Mouse (Mus musculus) intestine, embryonic 15.5 days (tissue): ENCODE measurements around the gene Gm20388. TPM values are rescaled to one million over a fixed set of nuclear protein-coding genes. Genes with fewer than 3 reads are reported as not detected.

ENCODE experiments used
- ATAC-seq: fragments of 200-750 bp; cut with Nextera tagmentation; 2 replicates; pipeline ENCODE4 v1.8.0; 2017; ENCODE audit warnings: moderate TSS enrichment, moderate library complexity
- H3K27ac ChIP-seq: fragments of 300-500 bp; sonication (generic); 2 replicates; pipeline ENCODE4 v1.5.1; 2015; ENCODE audit warnings: mild to moderate bottlenecking, inconsistent platforms
- H3K27me3 ChIP-seq: fragments of 300-500 bp; sonication (generic); replicated peaks from 2 replicates; pipeline ENCODE4 v1.6.1; 2015; ENCODE audit warnings: inconsistent platforms
- H3K36me3 ChIP-seq: fragments of 300-500 bp; sonication (generic); 2 replicates; pipeline ENCODE4 v1.6.1; 2015; ENCODE audit warnings: inconsistent platforms
- H3K4me1 ChIP-seq: fragments of 300-500 bp; sonication (generic); replicated peaks from 2 replicates; pipeline ENCODE4 v1.6.1; 2015; ENCODE audit warnings: inconsistent platforms
- H3K4me2 ChIP-seq: fragments of 300-500 bp; sonication (generic); replicated peaks from 2 replicates; pipeline ENCODE4 v1.6.1; 2015; ENCODE audit warnings: mild to moderate bottlenecking, inconsistent platforms
- H3K4me3 ChIP-seq: fragments of 300-500 bp; sonication (generic); replicated peaks from 2 replicates; pipeline ENCODE4 v1.5.1; 2015; ENCODE audit warnings: inconsistent platforms
- H3K9ac ChIP-seq: fragments of 300-500 bp; sonication (generic); 2 replicates; pipeline ENCODE4 v1.6.1; 2015; ENCODE audit warnings: inconsistent platforms
- H3K9me3 ChIP-seq: fragments of 300-500 bp; sonication (generic); 2 replicates; pipeline ENCODE4 v1.6.1; 2016; ENCODE audit warnings: inconsistent platforms
- WGBS: fragments of 180-500 bp; shearing (Covaris S2); methylation state at CpG from one replicate; pipeline ENCODE4 v1.1.7; 2015; 5-methylcytosine and 5-hydroxymethylcytosine counted together
- polyA plus RNA-seq: library from polyadenylated mRNA; unstranded; fragments of >200 nt; fragmentation: Nextera tagmentation; extraction: Ambion mirVana; gene quantifications from 2 replicates; pipeline ENCODE4 v1.2.1, GENCODE M21; 2015

Gene Gm20388
- polyA plus RNA-seq, 1 experiment from 2014 or later, result not detected

DNA sequence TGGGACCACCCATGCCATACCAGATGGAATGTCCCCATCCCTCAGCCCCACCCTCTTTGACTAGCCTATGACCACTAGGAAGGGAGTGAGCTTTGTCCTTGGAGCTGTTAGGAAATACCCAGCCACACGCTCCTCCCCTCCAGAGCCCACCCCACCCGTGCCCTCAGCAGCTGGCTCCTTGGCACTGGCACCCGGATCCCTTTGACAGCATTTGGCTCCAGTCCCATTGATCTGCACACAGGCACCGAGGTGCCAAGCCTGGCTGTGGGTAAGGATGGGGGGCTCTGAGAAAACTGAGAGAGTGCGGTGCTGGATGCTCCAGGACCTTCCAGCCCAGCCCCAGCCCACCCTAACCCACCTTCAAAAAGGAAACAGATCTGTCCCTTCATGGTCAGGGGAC, 2840.7 kb downstream of the Gm20388 start:
- ATAC-seq, result no peak
- Histone ChIP-seq H3K36me3 (no peaks in the 10 kb centered on the region), H3K4me3 (no peak overlapping the region), H3K27me3 (peaks cover 19% of the 10 kb centered on the region), H3K27ac (no peak overlapping the region), H3K9me3 (no peaks in the 10 kb centered on the region), H3K9ac (no peak overlapping the region), H3K4me1 (no peaks in the 10 kb centered on the region; the same call in 1 of the 2 replicates), H3K4me2 (no peak overlapping the region)
- 71% methylated on average over 5 of the region's 5 CpGs for WGBS

DNA sequence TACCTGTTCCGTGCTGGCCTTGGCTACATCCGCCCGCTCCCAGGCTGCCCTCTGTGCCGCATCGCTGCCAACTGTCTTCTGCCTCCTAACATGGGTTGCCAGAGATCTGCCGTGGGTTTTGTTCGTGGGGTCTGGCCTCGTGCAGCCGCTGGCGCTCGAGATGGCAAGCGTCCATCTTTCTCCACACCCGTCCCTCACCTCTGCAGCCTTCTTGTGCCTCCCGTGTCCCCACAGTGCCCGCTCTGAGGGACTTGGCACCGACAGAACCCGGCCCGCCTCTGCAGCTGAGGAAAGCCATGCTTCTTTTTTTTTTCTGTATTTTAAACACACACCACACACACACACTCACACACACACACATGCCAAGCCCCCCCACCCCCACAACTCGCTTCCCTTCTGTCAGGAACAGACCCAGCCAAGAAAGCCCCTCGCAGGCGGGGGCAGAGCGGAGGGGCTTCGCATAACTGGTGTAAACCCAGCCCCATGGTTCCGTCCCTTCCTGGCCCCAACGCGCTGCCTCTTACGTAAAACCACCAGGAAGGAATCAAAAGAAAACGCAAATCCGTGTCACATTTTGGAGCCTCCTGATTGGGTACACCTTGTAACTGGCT, 2841.6 kb downstream of the Gm20388 start:
- no peaks in the 10 kb centered on the region for H3K9me3 ChIP-seq
- H3K27ac ChIP-seq, result no peak overlapping the region
- 82% methylated on average over 29 of the region's 29 CpGs for WGBS
- no peak overlapping the region for H3K9ac ChIP-seq
- H3K4me3 ChIP-seq, result no peak overlapping the region
- no peaks in the 10 kb centered on the region for H3K36me3 ChIP-seq
- H3K4me1 ChIP-seq, result no peaks in the 10 kb centered on the region; the same call in 1 of the 2 replicates
- no peak for ATAC-seq
- H3K4me2 ChIP-seq, result no peak overlapping the region
- peaks cover 11% of the 10 kb centered on the region; the same call in 1 of the 2 replicates for H3K27me3 ChIP-seq

DNA sequence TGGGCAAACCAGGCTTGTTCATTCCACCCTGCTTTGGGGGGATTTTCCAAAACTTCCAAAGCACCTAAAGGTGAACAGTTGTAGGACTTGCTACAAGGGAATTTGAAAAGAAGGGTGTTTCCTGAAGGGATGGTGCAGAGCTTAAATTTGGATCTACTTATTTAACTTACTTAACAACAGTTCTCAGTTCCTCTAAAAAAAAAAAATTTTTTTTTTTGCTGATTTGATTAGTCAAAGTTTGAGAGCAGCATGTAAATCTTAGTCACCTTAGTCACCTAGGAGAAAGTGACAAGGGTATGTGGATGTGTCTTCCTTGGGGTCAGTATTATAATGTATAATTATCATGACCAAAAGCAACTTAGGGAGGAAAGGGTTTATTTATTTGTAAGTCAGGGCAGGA, 2848.0 kb downstream of the Gm20388 start:
- Histone ChIP-seq H3K27me3 (no peaks in the 10 kb centered on the region), H3K4me3 (no peak overlapping the region), H3K27ac (no peak overlapping the region), H3K4me1 (no peaks in the 10 kb centered on the region), H3K9ac (no peak overlapping the region), H3K36me3 (no peaks in the 10 kb centered on the region), H3K4me2 (no peak overlapping the region), H3K9me3 (no peaks in the 10 kb centered on the region)
- no peak for ATAC-seq

DNA sequence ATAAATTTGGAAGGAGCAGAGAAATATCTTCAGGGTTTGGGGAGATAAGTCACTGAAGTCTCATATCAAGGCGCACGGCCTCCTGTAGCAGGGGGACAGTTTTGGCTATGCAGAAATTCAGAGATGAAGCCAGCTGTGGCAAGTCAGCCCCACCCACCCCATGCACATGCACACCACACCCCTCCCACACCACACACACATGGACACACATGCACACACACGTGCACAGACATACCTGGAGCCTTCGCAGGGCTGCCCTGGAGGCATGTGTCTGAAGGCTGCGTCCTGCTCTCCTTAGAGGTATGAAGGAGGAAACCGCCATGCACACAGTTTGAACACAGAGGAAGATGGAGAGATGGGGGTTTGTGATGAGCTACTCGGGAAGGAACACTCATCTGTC, 2849.5 kb downstream of the Gm20388 start:
- 74% methylated on average over 7 of the region's 7 CpGs for WGBS
- Histone ChIP-seq H3K9ac (no peak overlapping the region), H3K9me3 (no peaks in the 10 kb centered on the region), H3K4me2 (no peak overlapping the region), H3K4me3 (no peak overlapping the region), H3K27ac (no peak overlapping the region), H3K4me1 (no peaks in the 10 kb centered on the region), H3K27me3 (no peaks in the 10 kb centered on the region), H3K36me3 (no peaks in the 10 kb centered on the region)
- no peak for ATAC-seq

DNA sequence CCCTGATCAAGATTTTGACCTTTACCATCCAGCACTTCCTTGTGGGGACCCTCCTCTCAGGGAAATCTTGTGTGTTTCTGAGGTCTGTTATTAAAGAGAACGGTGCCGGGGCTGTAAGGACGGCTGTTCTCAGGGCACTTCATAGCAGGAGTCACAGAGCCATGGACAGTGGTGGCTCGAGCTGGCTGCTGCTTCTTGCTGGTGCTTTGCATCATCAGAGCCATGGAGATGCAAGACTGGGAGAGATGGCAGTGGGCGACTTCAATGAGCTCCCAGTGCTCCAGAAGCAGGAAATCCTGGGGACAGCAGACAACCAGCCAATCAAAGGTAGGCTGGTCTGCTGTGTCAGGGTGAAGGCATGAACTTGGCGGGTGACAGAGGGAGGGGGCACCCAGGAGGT, 2850.5 kb downstream of the Gm20388 start:
- Histone ChIP-seq H3K4me2 (no peak overlapping the region), H3K27me3 (no peaks in the 10 kb centered on the region), H3K4me3 (no peak overlapping the region), H3K9ac (no peak overlapping the region), H3K4me1 (no peaks in the 10 kb centered on the region), H3K27ac (no peak overlapping the region), H3K9me3 (no peaks in the 10 kb centered on the region), H3K36me3 (no peaks in the 10 kb centered on the region)
- 68% methylated on average over 6 of the region's 6 CpGs for WGBS
- no peak for ATAC-seq

DNA sequence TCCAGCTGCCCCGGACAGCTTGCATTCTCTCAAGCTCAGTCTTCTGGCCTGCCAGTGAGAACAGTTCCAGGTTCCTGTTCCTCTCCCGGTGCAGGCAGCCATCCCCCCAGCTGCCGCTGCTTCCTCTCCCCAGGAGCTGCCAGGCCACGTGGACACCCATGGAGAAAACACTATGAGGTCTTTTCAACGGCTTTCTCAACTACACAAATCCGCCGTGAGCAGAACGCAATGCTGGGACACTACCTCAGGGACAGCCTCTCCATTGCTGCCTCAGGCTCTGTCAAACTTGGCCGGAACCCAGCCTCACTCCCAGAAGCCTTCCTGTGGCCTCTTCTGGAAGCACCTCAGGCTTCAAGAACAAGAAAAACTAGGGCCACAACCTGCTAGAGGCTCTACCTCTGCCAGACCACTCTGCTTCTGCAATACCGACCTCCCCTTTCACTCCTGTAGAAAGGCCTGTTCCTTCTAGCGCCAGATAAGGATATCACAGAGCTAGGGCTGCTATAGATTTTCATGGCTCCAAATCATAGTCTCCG, 2852.2 kb downstream of the Gm20388 start:
- no peak overlapping the region for H3K27ac ChIP-seq
- H3K4me1 ChIP-seq, result no peaks in the 10 kb centered on the region
- H3K9ac ChIP-seq, result no peak overlapping the region
- no peak overlapping the region for H3K4me3 ChIP-seq
- no peaks in the 10 kb centered on the region for H3K36me3 ChIP-seq
- H3K27me3 ChIP-seq, result peaks cover 1% of the 10 kb centered on the region; the same call in 1 of the 2 replicates
- no peak overlapping the region for H3K4me2 ChIP-seq
- no peaks in the 10 kb centered on the region for H3K9me3 ChIP-seq
- no peak for ATAC-seq
- WGBS, result 62% methylated on average over 12 of the region's 12 CpGs

DNA sequence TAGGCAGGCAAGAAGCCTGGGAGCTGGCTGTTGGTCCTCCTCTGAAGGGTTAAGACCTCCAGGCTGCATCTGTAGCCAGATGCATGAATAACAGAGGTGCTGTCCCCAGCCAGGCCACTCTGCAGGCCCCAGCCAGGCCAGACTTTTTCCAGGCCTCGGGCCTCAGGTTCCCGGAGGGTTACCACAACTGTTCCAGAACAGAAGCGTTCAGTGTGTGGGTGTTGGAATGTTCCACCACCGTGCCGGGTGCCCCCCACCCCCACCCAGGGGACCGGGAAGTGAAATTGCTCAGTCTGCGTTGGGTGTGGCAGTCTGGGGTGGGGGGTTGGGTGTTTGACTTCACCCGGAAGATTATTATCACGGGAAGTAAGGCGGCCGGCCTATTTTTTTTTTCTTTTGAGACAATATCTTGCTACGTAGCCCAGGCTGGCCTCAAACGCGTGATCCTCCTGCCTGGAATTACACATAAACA, 2852.7 kb downstream of the Gm20388 start:
- Histone ChIP-seq H3K4me2 (no peak overlapping the region), H3K4me3 (no peak overlapping the region), H3K27ac (no peak overlapping the region), H3K27me3 (peaks cover 4% of the 10 kb centered on the region; the same call in 1 of the 2 replicates), H3K36me3 (no peaks in the 10 kb centered on the region), H3K9me3 (no peaks in the 10 kb centered on the region), H3K9ac (no peak overlapping the region), H3K4me1 (no peaks in the 10 kb centered on the region)
- 74% methylated on average over 14 of the region's 14 CpGs for WGBS
- no peak for ATAC-seq

DNA sequence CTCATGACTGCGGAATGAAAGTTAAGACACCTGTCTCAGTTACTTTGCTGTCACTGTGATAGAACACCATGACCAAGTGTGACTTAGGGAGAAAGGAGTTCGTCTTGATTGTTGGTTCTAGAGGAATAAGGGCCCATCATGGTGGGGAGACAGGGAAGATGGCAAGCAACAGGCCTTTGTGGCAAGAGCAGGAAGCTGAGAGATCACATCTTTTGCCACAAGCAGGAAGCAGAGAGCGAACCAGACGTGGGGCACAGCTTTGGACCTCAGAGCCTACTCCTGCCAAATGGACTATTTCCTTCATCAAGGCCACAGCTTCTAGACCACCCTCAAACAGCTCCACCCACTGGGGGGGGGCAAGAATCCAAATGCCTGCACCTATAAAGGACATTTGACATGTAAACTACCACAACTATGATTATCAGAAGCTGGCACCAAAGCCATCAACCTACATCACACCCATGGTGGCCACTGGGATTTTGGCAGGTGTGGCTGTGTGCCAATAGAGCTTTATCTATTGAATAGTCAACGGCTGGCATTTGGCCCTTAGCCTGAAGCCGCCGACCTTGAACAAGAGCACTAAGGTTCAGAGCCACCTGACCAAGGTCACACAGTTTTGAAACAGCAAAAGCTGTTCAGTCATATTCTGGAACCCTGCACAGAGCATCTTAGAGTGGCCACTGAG, 2854.3 kb downstream of the Gm20388 start:
- Histone ChIP-seq H3K4me2 (no peak overlapping the region), H3K27me3 (peaks cover 13% of the 10 kb centered on the region; the same call in 1 of the 2 replicates), H3K27ac (no peak overlapping the region), H3K9ac (no peak overlapping the region), H3K4me3 (no peak overlapping the region), H3K9me3 (no peaks in the 10 kb centered on the region), H3K36me3 (no peaks in the 10 kb centered on the region), H3K4me1 (no peaks in the 10 kb centered on the region)
- 82% methylated on average over 7 of the region's 7 CpGs for WGBS
- ATAC-seq, result no peak

DNA sequence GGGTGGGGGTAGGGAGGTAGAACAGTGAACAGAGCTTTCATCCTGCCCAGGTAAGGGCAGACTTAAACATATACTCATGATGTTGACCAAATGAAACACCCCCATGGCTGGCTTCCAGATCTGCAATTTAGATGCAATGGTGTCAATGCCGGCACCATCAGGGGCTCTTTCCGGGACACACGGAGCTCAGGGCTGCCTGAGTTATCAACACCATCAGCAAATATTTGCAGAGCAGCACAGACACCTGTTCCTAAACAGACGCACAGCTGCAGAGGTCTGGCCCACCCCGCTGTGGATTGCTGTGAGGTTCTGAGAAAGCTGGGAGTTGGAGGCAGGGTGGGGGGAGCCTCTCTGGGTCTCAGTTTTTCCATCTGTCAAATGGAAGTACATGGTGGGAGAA, 2855.5 kb downstream of the Gm20388 start:
- H3K4me3 ChIP-seq, result no peak overlapping the region
- ATAC-seq, result peak; percentile 49; the same call in 1 of the 2 replicates
- no peaks in the 10 kb centered on the region for H3K36me3 ChIP-seq
- WGBS, result 32% methylated on average over 5 of the region's 5 CpGs
- no peak overlapping the region for H3K27ac ChIP-seq
- H3K27me3 ChIP-seq, result peaks cover 19% of the 10 kb centered on the region; the same call in 1 of the 2 replicates
- H3K9me3 ChIP-seq, result no peaks in the 10 kb centered on the region
- no peak overlapping the region for H3K4me2 ChIP-seq
- no peaks in the 10 kb centered on the region for H3K4me1 ChIP-seq
- no peak overlapping the region for H3K9ac ChIP-seq

DNA sequence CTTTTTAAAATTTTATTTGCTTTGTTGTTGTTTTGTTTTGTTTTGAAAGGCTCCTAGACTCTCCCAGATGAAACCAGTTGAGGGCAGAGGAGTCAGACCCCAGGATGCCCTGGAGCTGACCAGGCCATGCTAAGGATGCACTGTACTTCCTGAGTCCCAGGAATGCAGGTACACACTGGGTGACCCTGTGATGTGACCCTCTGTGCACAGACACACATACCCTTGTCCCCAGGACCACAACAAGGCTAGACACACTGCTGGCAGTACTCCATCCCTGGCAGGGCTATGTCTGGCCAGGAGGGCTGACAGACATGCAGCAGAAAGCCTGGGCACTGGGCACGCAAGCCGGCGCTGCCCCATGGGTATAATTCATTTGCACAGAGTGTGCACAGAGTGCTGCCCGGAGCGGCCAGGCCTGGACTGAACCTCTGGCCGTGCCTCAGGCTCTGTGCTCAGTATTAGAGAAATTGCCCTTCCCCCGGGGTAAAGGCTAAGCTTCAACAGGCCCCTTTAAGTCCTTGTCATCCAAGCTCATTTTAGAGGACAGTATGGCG, 2856.1 kb downstream of the Gm20388 start:
- Histone ChIP-seq H3K9ac (no peak overlapping the region), H3K27me3 (peaks cover 19% of the 10 kb centered on the region; the same call in 1 of the 2 replicates), H3K27ac (no peak overlapping the region), H3K9me3 (no peaks in the 10 kb centered on the region), H3K4me2 (no peak overlapping the region), H3K4me3 (no peak overlapping the region), H3K36me3 (no peaks in the 10 kb centered on the region), H3K4me1 (no peaks in the 10 kb centered on the region)
- ATAC-seq, result no peak
- 72% methylated on average over 8 of the region's 8 CpGs for WGBS

DNA sequence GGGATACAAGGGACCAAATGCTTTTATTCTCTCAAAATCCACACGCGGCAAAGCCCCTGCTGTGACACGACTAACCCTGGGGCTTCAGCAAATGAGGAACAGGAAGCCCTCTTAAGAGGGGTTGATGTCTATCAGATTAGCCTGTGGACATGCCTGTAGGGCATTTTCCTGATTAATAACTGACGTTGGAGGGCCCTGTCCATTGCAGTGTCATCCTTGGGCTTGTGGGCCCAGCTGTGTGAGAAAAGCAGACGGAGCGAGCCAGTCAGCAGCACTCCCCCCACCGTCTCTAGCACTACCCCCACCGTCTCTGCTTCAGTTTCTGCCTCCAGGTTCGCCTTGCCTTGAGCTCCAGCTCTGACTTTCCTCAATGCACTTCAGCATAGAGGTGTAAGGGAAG, 2856.6 kb downstream of the Gm20388 start:
- no peak overlapping the region for H3K4me3 ChIP-seq
- peaks cover 19% of the 10 kb centered on the region; the same call in 1 of the 2 replicates for H3K27me3 ChIP-seq
- H3K9ac ChIP-seq, result no peak overlapping the region
- no peak overlapping the region for H3K4me2 ChIP-seq
- WGBS, result 65% methylated on average over 9 of the region's 9 CpGs
- H3K4me1 ChIP-seq, result no peaks in the 10 kb centered on the region
- ATAC-seq, result no peak
- H3K9me3 ChIP-seq, result no peaks in the 10 kb centered on the region
- H3K27ac ChIP-seq, result no peak overlapping the region
- H3K36me3 ChIP-seq, result no peaks in the 10 kb centered on the region

DNA sequence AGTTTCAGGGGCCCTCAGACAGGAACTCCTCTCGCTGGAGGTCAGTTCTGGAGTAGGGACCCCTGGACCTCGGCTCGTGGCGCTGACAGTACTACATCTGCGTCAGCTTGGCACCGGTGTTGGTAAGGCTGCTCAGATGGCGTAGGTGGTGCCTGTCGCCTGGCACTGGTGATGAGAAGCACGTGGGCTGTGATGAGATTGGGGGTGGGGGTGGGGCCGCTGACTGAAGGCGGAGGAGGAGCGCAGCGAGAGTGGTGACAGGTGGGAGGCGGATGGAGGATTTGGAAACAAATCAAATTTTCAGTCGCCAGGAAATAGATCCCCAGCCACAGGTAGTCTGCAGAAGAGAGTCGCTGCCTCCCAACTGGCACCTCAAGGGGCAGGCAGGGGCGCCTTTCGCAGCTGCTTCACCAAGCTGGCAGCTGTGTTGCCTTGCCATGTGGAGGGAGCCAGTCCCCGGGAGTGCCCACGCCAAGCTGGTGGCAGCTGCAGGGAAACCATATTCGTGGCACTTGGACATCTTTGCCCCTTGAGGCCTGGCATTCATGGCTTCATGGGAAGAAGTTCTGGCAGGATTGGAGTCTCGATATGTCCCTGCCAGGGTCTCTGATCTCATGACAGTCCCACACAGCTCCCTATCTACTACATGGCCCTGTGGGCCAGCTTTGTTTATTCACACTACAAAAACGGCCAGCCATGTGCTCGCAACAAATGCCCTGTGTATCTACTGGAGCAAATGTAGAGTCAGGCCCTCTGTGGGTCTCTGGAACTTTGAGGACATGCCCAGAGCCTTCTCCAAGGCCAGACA, 2858.8 kb downstream of the Gm20388 start:
- no peak overlapping the region for H3K27ac ChIP-seq

More for the DNA sequence above, 2858.8 kb downstream of the Gm20388 start:
- no peak for ATAC-seq
- no peaks in the 10 kb centered on the region for H3K36me3 ChIP-seq
- no peaks in the 10 kb centered on the region for H3K9me3 ChIP-seq
- no peak overlapping the region for H3K9ac ChIP-seq
- H3K4me1 ChIP-seq, result no peaks in the 10 kb centered on the region
- no peak overlapping the region for H3K4me2 ChIP-seq
- no peak overlapping the region for H3K4me3 ChIP-seq
- 59% methylated on average over 24 of the region's 24 CpGs for WGBS
- peaks cover 19% of the 10 kb centered on the region; the same call in 1 of the 2 replicates for H3K27me3 ChIP-seq
